Mouse (Mus musculus): ENCODE results near the gene Ttc36.

The Ttc36 gene

GRCm38 (mm10) chr9:44802808-44803450 lies at the start of gene Ttc36:
Ttc36 (minus strand) TSS chr9:44803072.
- in situ Hi-C loops (cut with MboI; ENCODE audit: unreplicated experiment in 2 of 2), result no loop called here

GRCm38 (mm10) chr9:44847446-44847845 lies 44.6 kb upstream of the Ttc36 start:
- in situ Hi-C loops (cut with MboI; ENCODE audit: unreplicated experiment in 2 of 2), result loop anchor here in 1 of 2 experiments (10.0 to 25.0 kb wide), 2 partner anchors 90 to 297 kb away; no protein-coding TSS in a partner anchor

GRCm38 (mm10) chr9:44841241-44841640 lies 38.4 kb upstream of the Ttc36 start:
- in situ Hi-C loops (cut with MboI; ENCODE audit: unreplicated experiment in 2 of 2), result loop anchor here (5.0 to 25.0 kb wide), 4 partner anchors 36 to 304 kb away; no protein-coding TSS in a partner anchor

- in situ Hi-C loops (cut with MboI; ENCODE audit: unreplicated experiment in 2 of 2), result loop anchor here (10.0 to 25.0 kb wide), 2 partner anchors 101 to 308 kb away; no protein-coding TSS in a partner anchor
These were observed 33.6 kb upstream of the Ttc36 start for GRCm38 (mm10) chr9:44836439-44836838.

- in situ Hi-C loops (cut with MboI; ENCODE audit: unreplicated experiment in 2 of 2), result loop anchor here (10.0 to 25.0 kb wide), 2 partner anchors 105 to 312 kb away; no protein-coding TSS in a partner anchor
These were observed 29.5 kb upstream of the Ttc36 start for GRCm38 (mm10) chr9:44832356-44832755.

GRCm38 (mm10) chr9:44830506-44830905 lies 27.6 kb upstream of the Ttc36 start:
- in situ Hi-C loops (cut with MboI; ENCODE audit: unreplicated experiment in 2 of 2), result loop anchor here (10.0 to 25.0 kb wide), 2 partner anchors 107 to 314 kb away; no protein-coding TSS in a partner anchor

- in situ Hi-C loops (cut with MboI; ENCODE audit: unreplicated experiment in 2 of 2), result loop anchor here (10.0 to 25.0 kb wide), 2 partner anchors 108 to 194 kb away; no protein-coding TSS in a partner anchor
These were observed 26.1 kb upstream of the Ttc36 start for GRCm38 (mm10) chr9:44828944-44829343.

- in situ Hi-C loops (cut with MboI; ENCODE audit: unreplicated experiment in 2 of 2), result loop anchor here (10.0 to 25.0 kb wide), 2 partner anchors 111 to 192 kb away; no protein-coding TSS in a partner anchor
These were observed 23.8 kb upstream of the Ttc36 start for GRCm38 (mm10) chr9:44826660-44827059.

GRCm38 (mm10) chr9:44819920-44820827 lies 17.3 kb upstream of the Ttc36 start:
- in situ Hi-C loops (cut with MboI; ENCODE audit: unreplicated experiment in 2 of 2), result loop anchor here (10.0 kb wide), 3 partner anchors 125 to 205 kb away; no protein-coding TSS in a partner anchor

- in situ Hi-C loops (cut with MboI; ENCODE audit: unreplicated experiment in 2 of 2), result loop anchor here (10.0 kb wide), 2 partner anchors 127 to 203 kb away; no protein-coding TSS in a partner anchor
These were observed 14.7 kb upstream of the Ttc36 start for GRCm38 (mm10) chr9:44817522-44817921.

- in situ Hi-C loops (cut with MboI; ENCODE audit: unreplicated experiment in 2 of 2), result loop anchor here (5.0 to 10.0 kb wide), 4 partner anchors 67 to 199 kb away; no protein-coding TSS in a partner anchor
These were observed 11.3 kb upstream of the Ttc36 start for GRCm38 (mm10) chr9:44814179-44814578.

GRCm38 (mm10) chr9:44810316-44810715 lies 7.4 kb upstream of the Ttc36 start:
- in situ Hi-C loops (cut with MboI; ENCODE audit: unreplicated experiment in 2 of 2), result loop anchor here (5.0 to 10.0 kb wide), 4 partner anchors 63 to 196 kb away; no protein-coding TSS in a partner anchor

GRCm38 (mm10) chr9:44807778-44808177 lies 4.9 kb upstream of the Ttc36 start:
- in situ Hi-C loops (cut with MboI; ENCODE audit: unreplicated experiment in 2 of 2), result no loop called here

- in situ Hi-C loops (cut with MboI; ENCODE audit: unreplicated experiment in 2 of 2), result no loop called here
These were observed 4.3 kb upstream of the Ttc36 start for GRCm38 (mm10) chr9:44807141-44807540.

- in situ Hi-C loops (cut with MboI; ENCODE audit: unreplicated experiment in 2 of 2), result no loop called here
These were observed 2.7 kb upstream of the Ttc36 start for GRCm38 (mm10) chr9:44805536-44805935.

GRCm38 (mm10) chr9:44804678-44805077 lies 1.8 kb upstream of the Ttc36 start:
- in situ Hi-C loops (cut with MboI; ENCODE audit: unreplicated experiment in 2 of 2), result no loop called here

GRCm38 (mm10) chr9:44801669-44802068 lies 1.2 kb downstream of the Ttc36 start:
- in situ Hi-C loops (cut with MboI; ENCODE audit: unreplicated experiment in 2 of 2), result no loop called here

GRCm38 (mm10) chr9:44799958-44800324 lies 2.9 kb downstream of the Ttc36 start:
- in situ Hi-C loops (cut with MboI; ENCODE audit: unreplicated experiment in 2 of 2), result no loop called here

- in situ Hi-C loops (cut with MboI; ENCODE audit: unreplicated experiment in 2 of 2), result no loop called here
These were observed 3.5 kb downstream of the Ttc36 start, which contains the start of gene Tmem25 for GRCm38 (mm10) chr9:44799102-44799957. Tmem25 (minus strand) TSS chr9:44799307.

- in situ Hi-C loops (cut with MboI; ENCODE audit: unreplicated experiment in 2 of 2), result no loop called here
These were observed 4.6 kb downstream of the Ttc36 start for GRCm38 (mm10) chr9:44798298-44798697.
